Mouse (Mus musculus) naive thymus-derived CD4-positive, alpha-beta T cell, adult 2 months (primary cell): ENCODE measurements around the gene Ric3.
"Not testable (repeated sequence)": the region's sequence is repeated elsewhere in the genome, so short reads cannot be mapped to it uniquely, and the experiment has no call there.

Source experiments
- DNase-seq: peaks from one replicate; pipeline ENCODE4 v3.0.0-alpha.2; 2011; ENCODE audit warnings: low read depth

Gene Ric3

DNA sequence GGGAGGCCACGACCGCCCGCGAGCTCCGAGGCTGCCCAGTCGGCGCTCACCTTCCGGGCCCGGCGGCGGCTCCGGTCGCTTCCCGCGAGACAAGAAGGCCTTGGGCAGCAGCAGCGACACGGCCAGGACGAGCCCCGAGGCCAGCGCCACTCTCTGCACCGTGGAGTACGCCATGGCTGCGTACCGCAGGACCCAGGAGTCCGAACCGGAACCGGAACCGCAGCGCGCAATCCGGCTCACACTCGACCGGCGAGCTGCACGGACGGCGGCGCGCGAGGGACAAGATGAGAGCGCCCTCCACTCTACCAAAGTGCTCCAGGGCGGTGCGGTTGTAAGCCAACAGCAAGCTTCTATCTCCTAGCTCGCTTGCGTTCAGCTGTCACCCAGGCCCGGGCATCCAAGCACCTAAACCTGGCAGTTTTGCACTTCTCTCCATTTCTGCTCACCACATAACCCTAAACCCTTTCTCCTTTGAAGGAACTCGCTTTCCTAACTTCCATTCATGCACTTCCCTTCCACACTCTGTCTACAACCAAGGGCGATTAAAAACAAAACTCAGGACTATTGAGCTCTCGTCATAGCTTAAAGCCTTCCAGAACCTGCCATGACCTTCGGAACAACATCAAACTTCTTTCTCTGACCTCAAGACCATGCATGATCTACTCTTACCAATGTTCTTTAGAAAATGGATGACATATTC lies at the start of gene Ric3:
Gene Ric3 (minus strand): TSS at position 219 of the 700 bp plus-strand sequence.
- no peak for DNase-seq

GRCm38 (mm10) chr7:109131565-109131964 lies 48.4 kb upstream of the Ric3 start:
- DNase-seq: no peak

- no peak for DNase-seq
Measured at GRCm38 (mm10) chr7:109129946-109130686, 47.0 kb upstream of the Ric3 start.

- DNase-seq: no peak
Measured at GRCm38 (mm10) chr7:109129442-109129841, 46.3 kb upstream of the Ric3 start.

DNA sequence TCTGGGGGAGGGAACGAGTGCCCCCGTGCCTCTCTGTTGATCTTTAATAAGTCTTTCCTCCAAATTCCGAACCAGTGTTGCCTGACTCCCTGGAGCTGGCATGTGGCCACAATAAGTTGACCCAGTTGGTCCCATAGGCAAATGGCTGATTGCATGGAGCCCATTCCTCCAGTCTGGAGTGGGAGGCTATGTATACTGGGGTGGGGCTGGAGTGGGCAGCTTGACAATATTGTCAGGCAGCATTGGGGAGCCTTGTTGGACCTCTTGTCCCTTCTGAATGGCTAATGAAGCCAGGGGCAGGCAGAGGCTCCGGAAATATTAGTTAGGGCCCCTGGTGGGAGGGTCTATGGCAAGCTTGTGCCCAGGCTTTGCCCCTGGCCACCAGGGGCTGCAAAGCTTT lies 32.8 kb upstream of the Ric3 start:
- DNase-seq: no peak

DNA sequence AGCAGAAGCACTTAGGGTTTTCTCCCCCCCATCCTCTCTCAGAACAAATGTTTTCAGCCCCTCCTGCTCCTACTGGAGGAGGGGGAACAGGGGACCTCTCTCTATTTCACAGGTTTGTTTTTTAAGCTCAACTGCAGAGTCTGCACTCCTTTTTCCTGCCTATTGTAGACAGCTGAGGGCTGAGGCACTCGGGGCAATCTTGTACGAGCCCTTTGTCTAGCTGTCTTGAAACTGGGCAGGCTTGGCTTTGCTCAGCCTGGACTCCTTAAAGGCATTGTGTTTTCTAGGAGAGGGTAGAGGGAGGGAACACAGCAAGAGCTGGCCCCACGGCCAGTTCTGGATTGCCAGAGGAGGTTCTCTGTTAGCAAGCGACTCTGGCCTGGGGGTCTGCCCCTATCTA lies 32.4 kb upstream of the Ric3 start:
- DNase-seq: not testable (repeated sequence)

DNA sequence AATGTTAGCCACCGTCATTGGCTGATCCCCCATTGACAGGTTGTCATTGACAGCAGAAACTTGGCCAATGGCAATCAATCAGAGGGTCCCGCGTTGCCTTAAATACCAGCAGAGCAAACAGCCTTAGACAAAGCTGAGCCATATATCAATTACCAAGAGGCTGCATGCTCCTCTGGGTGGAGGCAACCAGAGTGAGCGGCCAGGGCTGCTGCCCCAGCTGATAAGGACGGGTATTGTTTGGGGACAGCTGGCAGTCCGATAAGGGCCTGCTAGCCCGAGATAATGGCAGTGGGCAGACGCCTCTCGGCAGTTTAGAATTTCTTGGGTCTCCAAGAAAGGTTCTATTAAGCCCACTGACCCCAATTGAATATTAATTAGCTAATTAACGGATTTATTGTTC lies 31.8 kb upstream of the Ric3 start:
- no peak for DNase-seq

- DNase-seq: no peak
Measured at GRCm38 (mm10) chr7:109111000-109111399, 27.9 kb upstream of the Ric3 start.

GRCm38 (mm10) chr7:109104894-109105293 lies 21.8 kb upstream of the Ric3 start:
- DNase-seq: no peak

DNA sequence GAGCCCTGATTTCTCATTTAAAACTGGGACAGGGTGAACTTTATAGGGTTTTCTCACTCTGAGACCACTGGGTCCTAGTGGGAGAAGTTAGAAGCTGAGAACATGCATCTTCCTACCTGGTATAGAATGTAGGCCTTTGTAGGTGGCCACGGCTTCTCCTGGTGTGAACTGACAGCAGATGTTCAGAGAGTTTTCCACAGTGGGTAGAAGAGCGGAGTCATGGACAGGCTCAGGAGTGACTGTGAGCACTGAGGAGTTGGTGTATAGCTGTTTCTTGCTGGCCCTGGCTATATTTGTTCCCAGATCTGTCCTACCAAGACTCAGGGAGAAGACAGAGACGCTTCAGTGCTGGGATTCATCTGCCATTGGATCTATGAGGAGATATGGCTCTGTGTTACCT lies 18.0 kb upstream of the Ric3 start:
- no peak for DNase-seq

DNA sequence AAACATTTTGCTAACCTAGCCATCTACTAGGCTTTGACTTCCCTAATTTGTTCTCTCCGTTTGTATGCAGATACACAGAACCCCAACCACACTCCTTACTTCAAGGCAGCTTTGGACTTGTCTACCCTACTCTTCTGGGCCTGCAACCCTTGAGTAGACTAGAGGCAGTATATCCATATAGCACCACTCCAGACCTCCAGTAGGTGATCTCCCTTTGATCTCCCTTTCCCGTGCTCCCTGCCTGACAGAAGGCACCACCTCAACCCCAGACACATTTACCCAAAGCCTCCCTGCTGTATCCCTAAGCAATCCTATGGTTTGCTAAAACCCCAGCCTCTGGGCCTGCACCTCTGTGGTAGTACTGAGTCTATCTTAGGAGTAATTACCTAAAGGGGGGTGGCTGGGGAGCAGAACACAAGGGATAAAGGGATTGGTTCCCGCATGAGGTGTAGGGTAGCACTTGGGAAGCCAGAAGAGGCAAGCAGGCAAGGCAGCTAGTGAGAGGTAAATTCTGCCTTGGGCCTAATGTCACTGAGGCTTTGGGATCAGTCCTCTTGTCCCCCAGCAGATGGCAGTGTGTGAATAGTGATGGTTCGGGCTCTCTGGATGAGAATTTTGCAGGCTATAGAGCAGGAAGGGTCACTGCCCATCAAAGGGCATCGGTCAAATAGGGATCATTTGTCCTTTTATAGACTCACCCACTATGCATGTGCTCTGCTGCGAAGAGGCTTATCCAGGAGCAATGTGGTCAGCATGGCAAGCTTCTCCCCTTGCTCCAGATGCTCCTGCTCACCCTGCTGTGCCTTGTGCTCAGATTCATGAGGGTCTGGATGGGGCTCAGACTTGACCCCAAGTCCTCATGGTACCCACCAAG lies 15.3 kb upstream of the Ric3 start:
- no peak for DNase-seq

DNA sequence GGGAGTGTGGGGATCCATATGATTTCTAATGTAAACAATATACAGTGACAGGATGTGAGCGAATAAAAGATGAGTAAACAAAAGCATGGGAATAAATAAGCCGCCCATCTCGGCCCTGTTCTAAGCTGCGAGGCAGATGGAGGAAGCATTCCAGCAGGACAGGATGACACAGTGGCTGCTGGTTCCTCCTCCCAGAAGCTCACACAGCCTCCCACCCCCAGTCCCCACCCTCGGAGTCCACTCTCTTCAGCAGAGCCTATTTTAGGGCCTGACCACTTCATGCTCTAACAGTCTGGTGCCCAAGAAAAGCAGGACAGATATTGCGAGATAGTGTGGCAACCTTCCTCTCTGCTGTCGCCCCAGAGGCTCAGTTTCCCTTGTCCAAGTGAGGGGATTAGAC lies 14.1 kb upstream of the Ric3 start:
- DNase-seq: no peak

GRCm38 (mm10) chr7:109096618-109097017 lies 13.5 kb upstream of the Ric3 start:
- no peak for DNase-seq

GRCm38 (mm10) chr7:109094294-109094693 lies 11.2 kb upstream of the Ric3 start:
- no peak for DNase-seq

DNA sequence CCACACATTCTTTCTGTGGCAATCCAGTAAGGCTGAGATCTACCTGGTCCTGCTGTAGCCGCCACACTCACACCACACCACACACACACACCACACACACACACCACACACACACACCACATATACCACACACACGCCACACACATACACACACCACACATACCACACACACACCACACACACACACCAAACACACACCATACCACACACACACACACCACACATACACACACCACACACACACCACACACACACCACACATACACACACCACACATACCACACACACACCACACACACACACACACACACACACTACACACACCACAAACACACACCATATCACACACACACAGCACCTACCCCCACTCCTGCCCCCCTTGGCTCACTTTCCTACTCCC lies 8.2 kb upstream of the Ric3 start:
- DNase-seq: not testable (repeated sequence)

DNA sequence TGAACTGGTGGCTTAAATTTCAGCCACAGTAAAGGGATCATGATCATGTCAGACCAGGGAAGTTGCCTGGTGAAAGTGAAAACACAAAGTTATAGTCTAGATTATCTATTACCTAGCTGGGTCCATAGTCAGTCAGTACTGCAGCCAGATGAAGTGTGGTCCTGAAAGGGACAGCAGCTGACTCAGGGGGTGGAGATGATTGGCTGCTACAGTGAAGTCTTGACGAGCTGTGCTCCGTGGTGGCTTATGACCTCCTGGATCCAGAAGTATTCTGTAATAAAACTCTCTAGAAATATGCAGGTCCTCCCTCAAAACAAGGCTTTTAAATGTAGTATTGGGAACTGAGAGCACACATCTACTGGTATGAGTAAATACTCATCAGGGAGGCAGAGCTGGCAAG lies 3.8 kb upstream of the Ric3 start:
- no peak for DNase-seq

DNA sequence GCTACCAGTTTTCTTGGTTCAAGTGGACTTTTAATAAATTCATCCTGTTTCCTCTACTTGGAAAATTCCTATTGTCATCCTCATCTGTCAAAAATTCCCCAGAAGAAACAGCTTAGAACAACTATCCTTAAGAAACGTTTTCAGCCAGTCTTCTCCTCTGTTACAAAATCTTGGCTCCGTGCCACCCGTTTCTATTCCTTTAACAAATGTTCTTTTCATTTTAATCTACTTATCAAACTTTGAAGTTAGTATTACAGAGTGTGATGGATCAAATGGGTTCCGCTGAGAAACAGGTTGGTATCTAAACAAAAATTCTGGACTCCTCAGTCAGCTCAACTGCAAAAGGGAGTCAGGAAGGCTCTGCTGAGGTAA lies 668 bp upstream of the Ric3 start:
- no peak for DNase-seq

DNA sequence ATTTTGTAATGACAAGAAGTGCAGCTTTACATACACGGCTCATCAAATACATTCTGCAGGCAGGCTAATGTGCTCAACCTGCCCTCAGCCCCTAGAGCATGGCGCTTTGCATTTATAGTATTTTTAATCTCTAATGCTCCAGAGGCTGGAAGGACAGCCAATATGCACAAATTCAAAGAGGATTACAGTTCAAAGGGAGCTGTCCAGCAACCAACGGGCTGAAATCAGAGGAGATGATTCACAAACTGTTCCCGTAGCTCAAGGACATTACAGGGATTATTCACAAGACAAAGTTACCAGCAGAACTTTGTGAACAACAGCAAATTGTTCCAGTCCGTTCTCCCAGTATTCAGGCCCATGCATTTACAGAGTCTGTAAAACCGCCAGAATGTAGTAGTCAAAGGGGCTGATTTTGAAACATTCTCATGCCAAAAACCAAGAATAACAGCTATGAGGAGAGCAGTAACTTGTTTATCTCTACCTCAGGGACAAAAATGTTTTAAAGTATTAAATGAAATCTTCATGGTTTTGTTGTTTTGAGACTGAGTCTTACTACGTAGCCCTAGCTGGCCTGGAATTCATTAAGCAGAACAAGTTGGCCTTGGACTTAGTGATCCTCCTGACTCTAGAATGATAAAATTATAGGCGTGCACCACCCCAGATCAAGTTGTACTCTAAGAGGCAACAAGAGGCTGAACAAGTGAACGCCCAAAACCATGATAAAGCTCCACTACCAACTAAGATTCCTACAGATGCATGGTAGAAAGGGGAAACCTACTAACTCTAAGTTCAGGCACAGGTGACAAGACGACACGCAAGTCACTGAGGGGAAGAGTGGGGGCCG lies 640 bp downstream of the Ric3 start:
- DNase-seq: no peak

- DNase-seq: no peak
Measured at GRCm38 (mm10) chr7:109072326-109072725, 10.8 kb downstream of the Ric3 start.

- DNase-seq: no peak
Measured at GRCm38 (mm10) chr7:109069641-109070040, 13.5 kb downstream of the Ric3 start.

- no peak for DNase-seq
Measured at GRCm38 (mm10) chr7:109059536-109059935, 23.6 kb downstream of the Ric3 start.

DNA sequence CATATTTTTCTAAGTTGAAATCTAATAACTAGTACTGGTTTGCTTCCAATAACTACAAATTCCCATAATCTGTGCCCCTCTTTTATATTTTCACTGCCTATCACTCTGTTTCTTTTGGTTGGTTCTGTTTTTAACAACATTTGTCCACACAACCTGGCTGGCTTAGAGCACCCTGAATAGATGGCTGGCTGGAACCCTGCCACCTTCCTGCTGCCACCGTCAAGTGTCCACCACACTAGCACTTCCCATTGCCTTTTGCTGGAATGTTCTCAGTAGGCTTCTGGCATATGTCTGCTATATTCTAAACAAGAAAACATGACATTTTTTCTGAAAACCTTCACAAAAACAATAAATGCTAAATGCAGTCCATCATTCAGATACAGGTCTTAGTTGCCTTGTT lies 32.3 kb downstream of the Ric3 start:
- DNase-seq: no peak
